Mouse (Mus musculus): ENCODE measurements around the gene Xrcc5.

Xrcc5 gene

DNA sequence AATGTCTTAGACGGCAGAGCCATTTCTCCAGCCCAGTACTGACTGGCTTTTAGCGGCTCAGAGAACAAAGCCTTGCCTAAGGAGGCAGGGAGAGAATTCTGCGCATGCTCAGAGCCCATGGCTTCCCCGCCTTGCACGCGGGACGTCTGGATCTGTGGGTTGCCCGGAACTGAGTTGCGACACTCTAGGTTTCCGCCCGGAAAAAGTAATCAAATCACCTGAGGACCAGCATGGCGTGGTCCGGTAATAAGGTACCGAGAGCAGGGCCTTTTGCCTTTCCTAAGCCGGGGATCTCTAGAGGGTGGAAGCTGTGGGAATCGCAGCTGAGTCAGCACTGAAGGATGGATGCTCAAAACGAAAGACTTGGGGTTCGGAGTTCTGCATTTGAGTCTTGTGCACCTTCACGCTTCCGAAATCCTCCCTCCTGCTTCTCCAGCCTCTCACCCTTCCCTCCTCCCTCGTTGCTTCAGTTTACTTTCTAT is at the start of gene Xrcc5:
Gene Xrcc5, plus strand, starts transcription at position 105 of the 482 bp plus-strand sequence.
- peak; percentile 87 for DNase-seq (ENCODE audit: low spot score in 2 of 2)

DNA sequence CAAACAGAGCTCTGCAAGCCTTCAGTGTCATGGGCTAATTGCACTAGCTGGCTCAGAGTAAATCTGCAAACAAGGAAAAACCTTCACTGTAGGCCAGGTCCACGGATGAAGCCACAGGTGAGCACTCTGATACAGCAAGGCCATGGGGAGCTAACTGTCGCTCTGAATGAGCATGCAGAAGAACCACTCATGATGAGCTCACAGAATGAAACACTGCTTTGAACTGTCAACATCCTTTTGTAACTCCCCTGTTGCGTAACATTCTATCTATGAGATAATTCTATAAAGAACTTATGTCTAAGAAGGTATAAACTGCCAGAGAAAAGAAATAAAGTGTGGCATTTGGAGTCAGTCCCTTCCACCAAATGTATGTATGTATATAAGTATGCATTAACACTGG is 44.1 kb upstream of the Xrcc5 start:
- no peak for DNase-seq (ENCODE audit: low spot score in 2 of 2)

DNA sequence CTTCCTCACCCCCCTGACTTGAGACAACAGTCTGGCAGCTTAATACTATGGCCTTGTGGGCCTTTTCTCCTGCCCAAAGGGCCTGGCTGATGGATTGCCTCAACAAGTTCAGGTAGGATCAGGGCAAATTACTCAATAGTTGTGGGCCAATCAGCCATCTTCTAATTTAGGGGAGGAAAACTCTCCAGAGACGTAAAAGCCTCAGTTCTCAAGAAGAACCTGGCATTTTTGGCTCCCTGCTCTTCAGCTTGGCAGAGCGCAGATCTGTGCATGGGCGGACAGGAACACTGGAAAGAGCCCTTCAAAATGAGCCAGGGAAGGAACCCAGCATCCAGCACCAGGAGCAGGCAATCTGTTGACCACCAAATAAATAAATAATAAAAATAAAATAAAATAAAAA is 29.1 kb upstream of the Xrcc5 start:
- no peak for DNase-seq (ENCODE audit: low spot score in 2 of 2)

DNA sequence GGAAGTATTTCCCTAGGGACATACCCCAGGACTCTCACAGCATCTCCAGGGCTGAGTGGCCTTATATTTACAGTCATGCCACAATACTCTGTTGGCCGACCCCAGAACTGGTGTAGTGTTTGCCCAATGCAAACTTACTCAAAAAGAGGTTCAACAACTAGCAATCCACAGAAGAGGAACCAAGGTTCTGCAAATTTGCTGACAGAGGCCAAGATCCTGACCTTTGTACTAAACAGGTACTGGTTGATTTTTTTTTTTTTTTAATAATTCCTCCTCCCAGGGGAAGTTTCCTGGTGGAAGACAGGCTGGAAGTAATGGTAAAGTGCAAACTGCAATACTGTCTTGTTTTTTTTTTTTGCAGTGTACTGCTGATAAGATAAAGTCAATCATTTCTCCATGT is 24.6 kb upstream of the Xrcc5 start:
- no peak for DNase-seq (ENCODE audit: low spot score in 2 of 2)

DNA sequence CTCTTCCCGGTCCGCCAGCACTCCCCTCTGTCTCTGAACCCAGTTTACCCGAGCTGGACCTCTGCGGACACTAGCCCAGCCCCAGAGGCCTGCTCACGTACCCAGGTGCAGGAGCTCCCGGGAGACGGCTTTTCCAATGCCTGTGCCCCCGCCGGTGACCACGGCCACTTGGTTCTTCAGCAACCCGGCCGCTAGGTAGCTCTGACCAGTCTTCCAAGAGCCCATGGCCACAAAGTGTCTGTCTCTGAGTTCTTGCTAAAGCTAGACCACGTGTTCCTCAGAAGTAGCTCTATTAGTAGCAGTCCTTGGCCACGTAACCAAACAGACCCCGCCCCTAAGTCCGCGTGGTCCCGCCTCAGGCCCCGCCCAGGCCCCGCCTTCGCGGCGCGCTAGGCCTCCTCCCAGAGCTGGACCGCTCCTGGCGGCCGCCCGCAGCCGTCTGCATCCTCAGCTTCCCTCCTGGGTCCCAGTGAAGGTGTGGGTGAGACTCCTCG is 23.2 kb upstream of the Xrcc5 start, which contains the start of the genes Pecr and Tmem169:
Gene Pecr, minus strand, starts transcription at position 323 of the 494 bp plus-strand sequence.
Gene Tmem169, plus strand, starts transcription at position 378 of the 494 bp plus-strand sequence.
- DNase-seq (ENCODE audit: low spot score in 2 of 2), result peak; percentile 91 to 94

DNA sequence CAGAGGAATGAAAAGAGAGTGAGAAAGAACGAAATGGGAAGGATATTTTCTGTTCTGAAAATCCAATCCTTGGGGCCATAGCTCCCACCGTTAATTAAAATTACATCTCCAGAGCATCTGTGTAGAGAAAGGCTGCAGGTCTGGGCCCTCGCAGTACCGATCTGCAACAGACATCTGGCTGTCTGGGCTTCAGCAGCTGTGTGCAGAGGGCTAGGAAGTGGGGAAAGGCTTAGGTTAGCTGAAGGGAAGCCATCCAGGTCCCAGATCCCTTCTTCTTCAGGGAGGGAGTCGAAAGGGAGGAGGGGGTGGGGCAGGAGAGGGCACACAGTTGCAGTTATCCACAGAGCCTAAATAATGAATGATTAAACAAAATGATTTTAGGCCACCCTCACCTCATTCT is 22.7 kb upstream of the Xrcc5 start:
- no peak for DNase-seq (ENCODE audit: low spot score in 2 of 2)

DNA sequence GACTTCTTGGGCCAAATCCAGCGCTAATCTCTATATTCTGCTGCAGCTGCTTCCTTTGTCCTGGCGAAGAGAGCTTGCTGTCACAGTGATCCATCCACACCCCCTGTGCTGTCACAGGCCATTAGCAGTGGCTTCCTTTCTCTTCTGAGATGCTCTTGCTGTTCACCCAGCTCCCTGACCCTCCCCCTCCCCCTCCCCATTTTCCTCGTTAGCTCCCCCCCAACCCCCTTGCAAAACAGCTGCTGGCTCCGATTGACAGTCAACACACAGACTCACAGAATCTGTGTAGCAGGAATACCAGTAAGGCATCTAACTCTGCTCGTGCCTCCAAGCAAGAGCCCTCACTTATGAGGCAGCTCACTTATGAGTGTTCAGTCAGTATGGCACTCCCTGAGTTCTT is 20.3 kb upstream of the Xrcc5 start:
- DNase-seq (ENCODE audit: low spot score in 2 of 2), result no peak

DNA sequence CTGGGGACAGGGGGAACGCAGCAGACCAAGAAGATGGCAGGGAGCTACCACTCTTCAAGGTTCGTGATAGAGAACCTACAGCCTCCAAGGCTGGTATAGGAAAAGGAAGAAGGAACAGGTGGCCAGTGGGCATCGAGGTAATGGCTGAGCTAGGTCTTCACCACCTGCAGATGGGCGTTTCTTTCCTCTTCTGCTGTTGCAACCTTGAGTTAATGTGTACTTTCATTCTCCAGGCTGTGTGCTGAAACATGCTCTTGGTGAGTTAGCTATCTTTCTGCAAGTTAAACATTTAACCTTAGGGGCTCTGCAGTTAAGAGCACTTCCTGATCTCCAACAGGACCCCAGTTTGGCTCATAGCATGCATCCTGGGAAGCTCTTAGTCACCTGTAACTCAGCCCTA is 19.3 kb upstream of the Xrcc5 start:
- no peak for DNase-seq (ENCODE audit: low spot score in 2 of 2)

DNA sequence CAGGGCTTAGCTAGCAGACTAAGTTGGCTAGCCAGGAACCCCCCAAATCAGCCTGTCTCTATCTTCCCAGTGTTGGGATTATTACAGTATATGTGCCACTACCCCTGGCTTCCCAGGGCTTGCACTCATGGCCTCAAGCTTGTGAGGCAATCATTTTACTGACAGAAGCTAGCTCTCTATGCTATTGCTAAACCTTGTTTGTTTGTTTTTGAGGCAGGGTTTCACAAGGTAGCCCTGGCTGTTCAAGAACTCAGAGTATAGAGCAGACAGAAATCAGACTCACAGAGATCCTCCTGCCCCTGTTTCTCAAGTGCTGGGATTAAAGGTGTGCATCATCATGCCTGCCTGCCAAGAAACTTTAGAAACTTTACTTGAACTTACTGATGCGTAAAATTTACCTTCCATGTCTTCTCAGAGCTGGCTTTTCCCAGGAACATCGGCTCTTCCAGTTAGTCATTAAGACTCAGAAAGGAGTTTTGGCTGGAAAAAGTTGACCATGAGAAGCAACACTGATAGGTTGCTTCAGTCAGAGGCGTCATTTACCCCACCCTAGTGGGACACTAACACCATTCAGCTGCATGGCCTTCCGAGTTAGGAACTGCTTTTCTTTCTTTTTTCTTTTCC is 18.6 kb upstream of the Xrcc5 start:
- DNase-seq (ENCODE audit: low spot score in 2 of 2), result no peak

DNA sequence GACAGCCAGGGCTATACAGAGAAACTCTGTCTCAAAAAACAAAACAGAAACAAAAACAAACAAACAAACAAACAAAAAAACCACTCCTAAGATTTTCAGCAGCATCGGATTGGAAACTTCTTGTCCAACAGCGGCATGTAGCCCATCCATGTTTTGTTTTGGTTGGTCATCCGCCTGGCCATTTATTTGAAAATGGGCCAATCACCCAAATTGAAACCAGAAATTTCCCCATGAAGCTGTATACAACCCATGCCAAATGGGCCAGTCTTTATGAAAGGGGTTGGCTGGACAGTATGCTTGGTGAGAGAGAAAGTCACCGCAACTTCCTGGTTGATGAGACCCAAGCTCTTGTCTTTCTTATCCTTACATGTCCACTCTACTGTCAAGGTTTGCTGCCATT is 16.3 kb upstream of the Xrcc5 start:
- DNase-seq (ENCODE audit: low spot score in 2 of 2), result no peak

DNA sequence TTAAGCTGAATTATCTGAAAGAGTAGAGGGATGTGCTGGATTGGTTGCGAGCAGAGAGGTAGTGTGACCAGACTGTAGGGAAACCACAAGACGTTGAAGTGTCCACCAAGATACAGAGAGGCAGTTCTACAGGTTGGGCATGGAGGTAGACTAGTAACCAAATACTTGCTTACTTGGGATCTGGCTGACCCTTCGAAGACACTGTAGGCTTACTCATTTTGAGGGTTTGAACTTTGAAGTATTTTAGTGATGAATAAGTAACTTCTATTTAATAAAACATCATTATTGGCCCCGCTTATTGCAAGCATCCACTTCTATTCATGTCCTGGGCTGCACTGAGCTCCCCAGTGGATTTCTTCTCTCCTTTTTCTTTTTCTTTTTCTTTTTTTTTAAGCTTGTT is 15.8 kb upstream of the Xrcc5 start:
- DNase-seq (ENCODE audit: low spot score in 2 of 2), result no peak

DNA sequence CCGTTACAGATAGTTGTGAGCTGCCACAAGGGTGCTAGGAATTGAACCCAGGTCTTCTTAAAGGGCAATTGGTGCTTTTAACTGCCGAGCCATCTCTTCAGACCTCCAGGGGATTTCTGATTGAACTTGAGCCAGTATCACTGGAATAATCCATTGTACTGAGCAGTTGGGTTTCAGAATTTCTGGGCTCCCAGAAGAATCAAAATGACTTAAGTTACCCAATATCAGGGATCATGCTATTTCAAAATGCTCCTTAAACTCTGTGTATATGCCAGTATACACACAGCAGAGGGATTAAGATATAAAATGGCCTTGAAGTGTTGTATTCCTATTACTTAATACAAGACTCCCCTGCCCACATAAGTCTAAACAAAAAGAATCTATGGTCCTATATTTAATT is 15.3 kb upstream of the Xrcc5 start:
- DNase-seq (ENCODE audit: low spot score in 2 of 2), result no peak

DNA sequence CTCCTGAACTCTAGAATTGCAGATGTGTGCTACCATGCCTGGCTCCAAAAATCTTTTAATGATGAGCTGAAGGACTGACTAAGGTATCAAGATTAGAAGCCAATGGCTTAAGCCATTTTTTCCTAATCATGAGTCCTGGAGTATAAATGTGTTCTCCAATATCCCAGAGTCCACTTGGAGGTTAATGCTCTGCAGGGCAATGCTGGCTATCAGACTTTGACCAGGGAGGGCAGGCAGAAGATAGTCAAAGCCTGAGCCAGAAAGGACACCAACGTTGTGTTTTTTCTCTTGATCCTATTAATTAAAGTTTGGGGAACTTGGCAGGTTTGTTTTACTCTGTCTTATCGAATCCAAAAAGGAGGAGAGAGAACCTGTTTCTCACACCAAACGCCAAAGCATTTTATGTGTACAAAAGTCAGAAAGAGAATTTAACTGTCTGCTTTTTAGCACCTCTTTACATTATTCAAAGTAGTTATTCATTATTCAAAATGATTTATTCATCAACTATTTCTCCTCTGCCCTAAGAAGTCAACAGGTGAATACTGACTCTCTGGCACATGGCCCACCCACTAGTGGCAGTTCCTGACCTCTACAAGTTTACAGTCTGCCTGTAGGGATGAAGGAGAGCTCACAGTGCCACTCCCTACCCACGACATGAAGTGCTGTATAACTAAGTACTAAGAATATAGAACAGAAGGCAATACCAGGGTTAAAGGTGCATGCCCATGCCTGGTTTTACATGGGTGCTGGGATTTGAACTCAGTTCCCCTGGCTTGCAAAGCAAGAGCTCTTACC is 13.2 kb upstream of the Xrcc5 start:
- DNase-seq (ENCODE audit: low spot score in 2 of 2), result no peak

DNA sequence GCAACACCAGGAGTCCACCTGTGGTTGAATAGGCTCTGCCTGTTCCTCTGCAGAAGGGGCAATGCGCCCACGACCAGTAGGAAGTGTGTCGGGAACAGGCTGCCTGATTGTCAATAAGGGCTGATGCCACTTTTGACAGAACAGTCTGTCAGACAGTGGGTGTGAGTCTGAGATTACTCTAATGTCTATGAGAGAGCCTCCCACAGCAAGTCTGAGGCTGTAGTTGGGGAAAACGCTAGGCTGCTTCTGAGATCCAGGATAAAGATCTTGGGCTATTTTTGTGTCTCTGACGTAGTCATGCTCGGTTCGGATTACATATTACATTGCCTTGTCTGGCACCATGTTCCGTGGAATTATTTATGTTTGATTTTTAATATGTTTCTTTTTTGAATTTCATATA is 11.5 kb upstream of the Xrcc5 start:
- no peak for DNase-seq (ENCODE audit: low spot score in 2 of 2)

DNA sequence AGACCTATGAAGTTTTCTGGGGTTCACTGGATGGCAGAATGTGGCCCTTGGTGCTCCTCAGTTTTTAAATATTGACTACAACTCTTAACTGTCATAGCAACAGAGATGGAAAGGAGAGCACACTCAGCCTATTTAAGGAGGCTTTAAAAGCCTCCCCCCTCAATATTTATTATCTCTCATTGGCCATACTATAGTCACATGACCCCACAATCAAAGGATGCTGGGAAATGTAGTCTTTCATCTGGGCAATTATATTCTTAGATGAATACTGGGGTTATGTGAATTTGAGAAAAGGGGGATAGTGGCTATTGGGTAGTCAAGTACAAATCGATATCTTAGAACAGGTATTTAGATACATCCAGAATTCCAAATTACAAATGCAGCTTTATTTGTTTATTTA is 5.4 kb upstream of the Xrcc5 start:
- DNase-seq (ENCODE audit: low spot score in 2 of 2), result no peak

DNA sequence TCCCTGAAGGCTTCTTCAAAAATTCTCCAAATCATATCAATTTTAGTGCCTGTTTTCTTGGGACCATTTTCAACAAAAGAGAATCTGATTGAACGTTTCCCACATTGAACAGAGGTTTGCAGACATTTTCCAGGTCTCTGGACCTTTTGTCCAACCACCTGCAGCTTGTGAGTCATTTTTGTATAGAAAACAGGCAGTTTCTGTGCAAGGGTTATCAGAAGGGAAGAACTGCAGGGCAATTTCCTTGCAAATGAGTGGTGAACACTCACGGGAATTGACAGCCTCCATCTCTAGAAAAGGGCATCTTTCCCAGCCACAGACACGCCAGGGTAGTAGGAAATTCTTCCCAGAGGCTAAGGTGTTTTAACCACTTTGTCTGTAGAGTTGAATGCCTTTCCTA is 980 bp upstream of the Xrcc5 start:
- no peak for DNase-seq (ENCODE audit: low spot score in 2 of 2)

DNA sequence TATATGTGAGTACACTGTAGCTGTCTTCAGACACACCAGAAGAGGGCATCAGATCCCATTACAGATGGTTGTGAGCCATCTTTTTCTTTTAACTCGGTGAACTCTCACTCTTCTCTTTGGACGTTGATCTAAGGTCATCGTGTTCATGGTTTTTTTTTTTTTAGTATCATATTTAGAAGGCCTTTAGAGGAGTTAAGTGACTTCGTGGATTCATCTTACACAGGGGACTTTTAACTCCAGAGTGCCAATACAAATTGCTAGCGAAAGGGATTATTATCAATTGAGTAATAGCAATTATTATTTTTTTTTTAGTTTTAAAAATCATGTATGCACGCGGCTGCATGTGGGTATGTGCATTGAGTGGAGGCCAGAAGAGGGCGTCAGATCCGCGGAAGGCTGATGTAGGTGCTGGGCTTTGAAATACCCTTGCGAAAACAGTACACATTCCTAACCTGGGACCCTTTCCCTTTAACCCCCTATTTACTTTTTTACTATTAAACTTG is 491 bp upstream of the Xrcc5 start:
- DNase-seq (ENCODE audit: low spot score in 2 of 2), result peak in 1 of 2 experiments; percentile 28

DNA sequence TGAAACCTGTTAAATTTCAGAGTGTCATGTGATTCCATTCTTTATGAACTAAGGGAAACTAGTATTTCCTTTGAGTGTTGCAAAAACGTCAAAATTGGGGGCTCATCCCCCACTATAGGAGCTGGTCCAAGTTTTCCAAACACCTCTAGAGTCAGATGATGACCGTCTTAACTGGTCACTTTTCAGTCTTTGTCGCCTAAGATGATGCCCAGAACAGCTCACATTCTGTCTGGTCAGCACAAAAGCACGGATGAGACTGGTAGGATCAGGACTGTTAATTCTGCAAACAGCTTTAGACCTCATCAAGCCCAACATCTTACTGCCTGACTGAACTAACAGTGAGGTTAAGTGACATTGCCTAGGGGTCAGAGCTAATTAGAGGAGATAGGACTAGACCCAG is 1.7 kb downstream of the Xrcc5 start:
- DNase-seq (ENCODE audit: low spot score in 2 of 2), result no peak

DNA sequence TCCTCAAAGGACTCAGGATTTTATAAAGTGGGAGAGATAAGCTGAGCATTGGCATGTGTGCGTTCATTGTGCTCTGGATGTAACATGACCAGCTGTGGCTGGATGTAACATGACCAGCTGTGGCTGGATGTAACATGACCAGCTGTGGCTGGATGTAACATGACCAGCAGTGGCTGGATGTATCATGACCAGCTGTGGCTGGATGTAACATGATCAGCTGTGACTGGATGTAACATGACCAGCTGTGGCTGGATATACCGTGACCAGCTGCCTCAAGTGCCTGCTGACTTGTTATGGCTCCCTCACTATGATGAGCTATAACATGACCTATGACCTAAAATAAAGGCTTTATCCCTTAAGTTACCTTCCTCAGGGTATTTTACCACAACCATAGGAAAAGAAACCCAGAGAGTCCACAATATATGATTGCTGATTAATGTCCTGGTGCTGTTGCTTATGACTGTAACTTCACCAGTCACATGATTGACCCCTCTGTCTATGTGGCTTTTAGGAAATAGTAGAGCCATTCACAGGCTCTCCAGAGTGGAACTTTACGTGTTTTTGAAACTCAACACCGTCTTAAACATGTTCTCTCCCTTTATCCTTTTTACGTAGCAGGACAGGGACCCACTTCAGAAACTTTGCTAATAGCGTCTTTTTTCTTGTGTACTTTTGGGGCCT is 2.7 kb downstream of the Xrcc5 start:
- DNase-seq (ENCODE audit: low spot score in 2 of 2), result no peak

DNA sequence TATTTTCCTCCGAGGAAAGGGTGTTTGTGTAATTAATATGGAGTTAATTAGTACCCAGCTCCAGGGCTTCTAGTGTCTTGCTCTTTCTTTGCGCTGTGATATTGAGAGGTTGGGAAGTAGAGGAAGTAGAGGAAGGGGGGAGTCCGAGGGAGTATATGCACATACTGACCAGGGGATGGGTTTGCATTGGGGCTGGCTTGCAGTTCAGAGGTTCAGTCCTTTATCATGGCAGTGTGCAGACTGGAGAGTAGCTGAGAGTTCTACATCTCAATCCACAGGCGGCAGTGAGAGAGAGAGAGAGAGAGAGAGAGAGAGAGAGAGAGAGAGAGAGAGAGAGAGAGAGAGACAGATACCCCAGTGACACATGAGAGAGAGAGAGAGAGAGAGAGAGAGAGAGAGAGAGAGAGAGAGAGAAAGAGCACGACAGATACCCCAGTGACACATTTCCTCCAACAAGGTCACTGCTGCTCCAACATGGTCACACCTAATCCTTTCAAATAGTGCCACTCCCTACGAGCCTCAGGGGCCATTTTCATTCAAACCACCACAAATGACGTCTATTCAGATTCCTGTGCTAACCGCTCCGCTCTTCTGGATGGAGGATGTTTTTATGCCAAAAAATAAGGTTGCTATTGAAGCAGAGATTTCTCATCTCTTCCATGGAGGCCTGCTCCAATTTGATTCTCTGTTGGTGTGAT is 5.6 kb downstream of the Xrcc5 start:
- no peak for DNase-seq (ENCODE audit: low spot score in 2 of 2)

DNA sequence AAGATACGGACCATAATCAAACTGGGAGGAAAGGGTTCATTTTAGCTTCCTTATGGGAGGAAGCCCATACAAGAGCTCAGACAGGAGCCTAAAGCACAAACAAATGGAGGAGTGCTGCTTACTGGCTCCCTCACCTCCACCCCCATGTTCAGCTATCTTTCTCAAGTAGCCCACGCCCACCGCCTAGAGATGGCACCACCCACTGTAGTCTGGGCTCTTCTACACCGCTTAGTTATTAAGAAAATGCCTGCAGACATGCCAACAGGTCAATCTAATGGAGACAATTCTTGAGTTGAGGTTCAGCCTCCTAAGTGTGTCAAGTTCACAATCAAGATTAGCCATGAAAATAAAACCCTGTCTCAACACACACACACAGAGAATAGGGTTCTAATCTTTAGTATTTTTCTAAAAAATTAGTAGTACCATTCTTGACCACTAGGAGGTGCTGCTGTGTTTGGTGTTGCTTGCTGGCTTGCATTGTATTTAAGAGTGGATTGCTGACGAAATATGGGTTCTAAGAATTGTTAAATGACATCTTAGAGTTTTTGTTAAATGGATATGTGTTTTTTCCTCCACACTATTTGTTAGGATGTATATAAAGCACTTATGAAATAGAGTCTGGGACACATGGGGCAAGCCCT is 6.3 kb downstream of the Xrcc5 start:
- no peak for DNase-seq (ENCODE audit: low spot score in 2 of 2)
